Mouse (Mus musculus): ENCODE results near the gene Tceanc2. TPM values are rescaled to one million over a fixed set of nuclear protein-coding genes. Genes with fewer than 3 reads are reported as not detected.

The Tceanc2 gene
- polyA plus RNA-seq, 1 experiment from 2014 or later = 20.1 TPM

Other genes with a start within 250 kb of the Tceanc2 start
- 79.5 and 89.9 TPM in 2 replicates for gene Mrpl37, start 112.2 kb downstream of the Tceanc2 start, polyA plus RNA-seq (2015; fragmentation: Nextera tagmentation; extraction: Ambion mirVana)
- gene Cyb5rl, start 112.1 kb downstream of the Tceanc2 start, polyA plus RNA-seq (2015; fragmentation: Nextera tagmentation; extraction: Ambion mirVana) = 3.1 and 4.6 TPM in 2 replicates
- not detected in 2 replicates for gene Cdcp2, start 82.2 kb downstream of the Tceanc2 start, polyA plus RNA-seq (2015; fragmentation: Nextera tagmentation; extraction: Ambion mirVana)
- gene Tmem59, start 717 bp downstream of the Tceanc2 start, polyA plus RNA-seq (2015; fragmentation: Nextera tagmentation; extraction: Ambion mirVana) = 322 and 328 TPM in 2 replicates
- gene Ldlrad1, start 30.1 kb upstream of the Tceanc2 start, polyA plus RNA-seq (2015; fragmentation: Nextera tagmentation; extraction: Ambion mirVana) = not detected in 2 replicates
- 38.8 and 50.1 TPM in 2 replicates for gene Lrrc42, start 74.4 kb upstream of the Tceanc2 start, polyA plus RNA-seq (2015; fragmentation: Nextera tagmentation; extraction: Ambion mirVana)
- 26.9 and 40.2 TPM in 2 replicates for gene Hspb11, start 74.5 kb upstream of the Tceanc2 start, polyA plus RNA-seq (2015; fragmentation: Nextera tagmentation; extraction: Ambion mirVana)
- 0.51 TPM in 1 of 2 replicates, not detected in the other for gene Dio1, start 128.1 kb upstream of the Tceanc2 start, polyA plus RNA-seq (2015; fragmentation: Nextera tagmentation; extraction: Ambion mirVana)
- 40.3 and 41.1 TPM in 2 replicates for gene Yipf1, start 135.2 kb upstream of the Tceanc2 start, polyA plus RNA-seq (2015; fragmentation: Nextera tagmentation; extraction: Ambion mirVana)
- 18.9 and 23.3 TPM in 2 replicates for gene Ndc1, start 188.7 kb upstream of the Tceanc2 start, polyA plus RNA-seq (2015; fragmentation: Nextera tagmentation; extraction: Ambion mirVana)